Mouse (Mus musculus) brain, embryonic 14.5 days (tissue): ENCODE measurements around the gene Rhbdf2. TPM values are rescaled to one million over a fixed set of nuclear protein-coding genes. Genes with fewer than 3 reads are reported as not detected.

Experiments
- DNase-seq: peaks from one replicate; pipeline ENCODE4 v3.0.0-alpha.2; 2011; ENCODE audit warnings: low read depth
- CTCF ChIP-seq: fragments of 200-500 bp; IDR thresholded peaks from 2 replicates; pipeline ENCODE4 v1.5.1; 2012; ENCODE audit warnings: inconsistent platforms, mild to moderate bottlenecking, moderate library complexity, borderline replicate concordance; ENCODE audit not compliant: insufficient read depth, insufficient read length; ENCODE audit errors: extremely low read depth
- POLR2A ChIP-seq: fragments of 200-500 bp; IDR thresholded peaks from 2 replicates; pipeline ENCODE4 v1.6.1; 2012; ENCODE audit warnings: mild to moderate bottlenecking, inconsistent platforms, borderline replicate concordance; ENCODE audit not compliant: poor library complexity, insufficient read depth, insufficient read length, severe bottlenecking; ENCODE audit errors: extremely low read depth
- polyA plus RNA-seq: library from polyadenylated mRNA; depleted of rRNA; stranded (reverse); fragments of >200 nt; gene quantifications from 2 replicates; pipeline ENCODE4 v1.2.3, GENCODE M21; 2012

Gene Rhbdf2
- polyA plus RNA-seq, 1 experiment: 2.3 TPM

GRCm38 (mm10) chr11:116589574-116589973 lies 37.2 kb downstream of the Rhbdf2 start:
- DNase-seq: no peak
- TF ChIP-seq CTCF (no peak), POLR2A (no peak)

- peak; percentile 59 for DNase-seq
- TF ChIP-seq POLR2A (no peak), CTCF (no peak)
These were observed 37.7 kb downstream of the Rhbdf2 start for GRCm38 (mm10) chr11:116589020-116589531.

- TF ChIP-seq CTCF (peak; percentile 100), POLR2A (no peak)
- DNase-seq: peak; percentile 60
These were observed 39.8 kb downstream of the Rhbdf2 start for GRCm38 (mm10) chr11:116586801-116587631.

- no peak for TF ChIP-seq CTCF
- TF ChIP-seq POLR2A: no peak
- no peak for DNase-seq
These were observed 40.5 kb downstream of the Rhbdf2 start, which contains the start of gene Aanat for GRCm38 (mm10) chr11:116586310-116586709. Gene Aanat, plus strand, starts transcription at chr11:116586432.

GRCm38 (mm10) chr11:116585682-116586081 lies 41.1 kb downstream of the Rhbdf2 start:
- no peak for TF ChIP-seq CTCF
- no peak for DNase-seq

GRCm38 (mm10) chr11:116581376-116581814 lies 45.4 kb downstream of the Rhbdf2 start, which contains the start of gene Ube2o:
Gene Ube2o, minus strand, starts transcription at chr11:116581447.
- peak; percentile 81 for TF ChIP-seq POLR2A
- TF ChIP-seq CTCF: peak; percentile 61

GRCm38 (mm10) chr11:116580711-116581375 lies 46.0 kb downstream of the Rhbdf2 start:
- TF ChIP-seq CTCF (no peak), POLR2A (no peak)
- DNase-seq: peak; percentile 63

More at GRCm38 (mm10) chr11:116581376-116581814, 45.4 kb downstream of the Rhbdf2 start, which contains the start of gene Ube2o:
- peak; percentile 92 for DNase-seq

- peak; percentile 46 for DNase-seq
- no peak for TF ChIP-seq POLR2A
- TF ChIP-seq CTCF: no peak
These were observed 46.7 kb downstream of the Rhbdf2 start for GRCm38 (mm10) chr11:116580031-116580652.

- TF ChIP-seq POLR2A: no peak
- TF ChIP-seq CTCF: no peak
- DNase-seq: peak; percentile 26
These were observed 47.5 kb downstream of the Rhbdf2 start for GRCm38 (mm10) chr11:116579280-116579679.

GRCm38 (mm10) chr11:116575396-116575795 lies 51.4 kb downstream of the Rhbdf2 start:
- TF ChIP-seq CTCF: no peak
- TF ChIP-seq POLR2A: no peak

GRCm38 (mm10) chr11:116574982-116575381 lies 51.8 kb downstream of the Rhbdf2 start:
- no peak for DNase-seq

More at GRCm38 (mm10) chr11:116575396-116575795, 51.4 kb downstream of the Rhbdf2 start:
- DNase-seq: no peak

More at GRCm38 (mm10) chr11:116574982-116575381, 51.8 kb downstream of the Rhbdf2 start:
- no peak for TF ChIP-seq POLR2A
- no peak for TF ChIP-seq CTCF
